Mouse (Mus musculus): ENCODE measurements around the gene Coq8b.
"Not testable (repeated sequence)": the region's sequence is repeated elsewhere in the genome, so short reads cannot be mapped to it uniquely, and the experiment has no call there.

The Coq8b gene

DNA sequence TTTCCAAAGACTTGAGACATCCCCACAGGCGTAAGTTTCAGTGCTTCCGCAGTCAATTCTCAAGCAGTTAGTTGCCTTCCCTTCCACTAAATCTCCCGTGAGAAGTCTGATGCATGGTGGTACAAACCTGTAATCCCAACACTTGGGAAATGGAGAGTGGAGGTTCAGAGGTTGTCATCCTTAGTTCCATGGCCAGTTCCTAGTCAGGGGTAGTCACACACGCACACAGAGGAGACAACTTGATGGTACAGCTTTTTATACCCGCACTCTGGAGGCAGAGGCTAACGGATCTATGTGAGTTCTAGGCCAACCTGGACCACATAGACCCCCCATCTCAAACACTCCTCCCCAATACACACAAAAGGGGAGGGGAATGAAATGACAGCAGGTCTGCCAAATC lies 4.0 kb upstream of the Coq8b start:
- DNase-seq (ENCODE audit: low spot score) = no peak

DNA sequence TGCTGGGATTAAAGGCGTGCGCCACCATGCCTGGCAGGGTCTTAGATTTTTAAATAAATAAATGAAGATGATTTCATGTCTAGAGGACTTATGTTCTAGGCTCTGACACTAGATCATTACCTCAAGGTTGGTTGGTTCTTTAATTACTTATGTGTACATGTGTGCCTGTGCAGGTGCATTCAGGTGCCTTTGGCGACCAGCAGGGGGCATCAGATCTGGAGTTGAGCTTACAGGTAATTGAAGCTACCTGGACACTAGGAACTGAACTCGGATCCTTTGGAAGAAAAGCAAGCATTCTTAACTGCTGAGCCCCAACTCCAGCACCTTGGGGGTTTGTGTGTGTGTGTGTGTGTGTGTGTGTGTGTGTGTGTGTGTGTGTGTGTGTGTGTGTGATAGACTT lies 2.0 kb upstream of the Coq8b start:
- DNase-seq (ENCODE audit: low spot score) = no peak

DNA sequence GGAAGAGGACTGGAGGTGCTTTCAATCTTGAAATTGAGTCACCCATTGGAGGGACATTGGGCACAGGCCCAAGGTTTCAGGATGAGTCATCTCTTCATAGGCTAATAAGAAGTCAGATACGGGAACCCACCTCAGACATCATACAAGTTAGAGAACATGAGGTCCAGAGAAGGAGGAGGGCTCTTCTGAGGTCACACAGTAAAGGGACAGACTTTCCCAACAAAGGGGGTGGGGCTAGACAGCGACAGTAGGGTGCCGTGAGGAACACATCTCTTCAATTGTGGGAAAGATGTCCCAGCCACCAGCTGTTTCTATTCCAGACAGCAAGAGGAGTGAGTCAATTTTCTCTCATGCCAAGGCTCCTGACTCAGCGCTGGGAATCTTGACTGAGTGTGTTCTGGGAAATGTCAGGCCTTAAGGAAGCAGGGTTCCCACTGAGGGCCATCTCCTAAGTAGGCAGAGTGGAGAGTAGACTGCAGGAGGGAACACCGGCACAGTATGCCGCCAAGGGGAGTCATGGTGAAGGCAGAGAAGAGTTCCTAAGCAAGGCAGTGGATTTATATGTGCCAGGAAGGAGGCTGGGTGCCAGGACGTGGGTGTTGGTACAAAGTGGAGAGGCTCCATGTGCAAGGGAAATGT lies 1.0 kb upstream of the Coq8b start:
- DNase-seq (ENCODE audit: low spot score) = peak; percentile 44

DNA sequence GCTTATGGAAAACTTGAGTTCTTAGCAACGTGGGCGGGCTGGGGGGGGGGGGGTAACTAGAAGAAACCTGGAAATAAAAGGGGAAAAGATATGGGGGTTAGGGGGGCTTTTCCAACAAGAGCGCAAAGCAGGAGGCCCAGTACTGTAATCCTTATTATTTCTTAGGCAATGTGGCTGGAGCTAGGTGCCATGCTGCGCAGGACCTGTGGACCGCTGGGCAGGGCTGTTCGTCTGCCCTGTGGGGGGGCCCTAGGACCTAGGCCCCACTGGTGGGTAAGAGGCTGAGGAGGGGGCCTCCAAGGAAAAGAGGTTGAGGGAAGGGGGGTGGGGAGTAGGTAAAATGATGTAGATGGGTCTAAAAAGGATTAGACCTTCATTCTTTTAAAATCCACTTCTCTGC lies 477 bp downstream of the Coq8b start:
- DNase-seq (ENCODE audit: low spot score) = no peak

DNA sequence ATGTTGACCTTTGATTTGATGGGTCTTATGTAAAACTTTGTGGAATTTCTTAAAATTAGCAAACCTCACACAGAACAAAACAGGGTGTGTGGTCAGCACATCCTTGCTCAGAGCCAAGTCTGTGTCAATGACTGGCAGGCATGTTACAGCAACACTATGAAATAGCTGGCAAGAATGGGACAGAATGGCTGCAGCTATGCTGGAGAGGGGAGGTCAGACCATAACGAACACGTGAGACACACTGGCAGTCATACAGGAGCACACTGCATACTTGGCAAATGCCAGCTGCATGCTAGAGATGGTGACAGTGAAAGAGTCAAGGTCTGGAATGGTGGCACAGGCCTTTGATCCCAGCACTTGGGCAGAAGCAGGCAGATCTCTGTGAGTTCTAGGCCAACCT lies 2.9 kb downstream of the Coq8b start:
- DNase-seq (ENCODE audit: low spot score) = no peak

DNA sequence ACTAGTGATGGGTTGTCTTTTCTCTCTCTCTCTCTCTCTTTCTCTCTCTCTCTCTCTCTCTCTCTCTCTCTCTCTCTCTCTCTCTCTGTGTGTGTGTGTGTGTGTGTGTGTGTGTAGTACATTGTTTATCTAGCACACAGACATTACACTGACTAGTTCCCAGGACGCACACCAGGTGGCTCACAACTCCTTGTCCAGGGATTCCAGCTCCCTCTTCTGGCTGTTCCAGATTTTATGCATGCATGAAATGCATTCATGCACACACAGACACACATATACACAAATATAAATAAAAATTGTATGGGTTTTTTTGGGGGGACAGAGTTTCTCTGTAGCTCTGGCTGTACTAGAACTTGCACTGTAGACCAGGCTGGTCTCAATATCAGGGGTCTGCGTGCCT lies 4.7 kb downstream of the Coq8b start:
- DNase-seq (ENCODE audit: low spot score) = no peak

DNA sequence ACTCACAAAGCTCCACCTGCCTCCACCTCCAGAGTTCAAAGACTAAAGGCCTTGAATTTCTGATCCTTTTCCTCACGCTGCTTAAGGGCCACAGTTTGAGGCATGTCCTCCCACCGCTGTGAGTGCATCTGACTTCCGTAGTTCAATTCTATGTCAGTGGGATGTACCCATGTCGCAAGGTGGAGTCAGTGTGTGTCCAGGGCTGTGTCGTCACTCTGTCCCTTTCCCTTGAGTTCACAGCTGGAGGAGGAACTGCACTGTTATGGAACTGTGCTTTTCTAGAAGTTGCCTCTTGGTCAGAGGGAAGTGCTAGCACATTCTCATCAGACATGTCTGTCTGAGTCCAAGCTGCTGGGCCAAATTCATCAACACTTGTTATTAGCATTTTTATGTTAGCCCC lies 5.7 kb downstream of the Coq8b start:
- no peak for DNase-seq (ENCODE audit: low spot score)

DNA sequence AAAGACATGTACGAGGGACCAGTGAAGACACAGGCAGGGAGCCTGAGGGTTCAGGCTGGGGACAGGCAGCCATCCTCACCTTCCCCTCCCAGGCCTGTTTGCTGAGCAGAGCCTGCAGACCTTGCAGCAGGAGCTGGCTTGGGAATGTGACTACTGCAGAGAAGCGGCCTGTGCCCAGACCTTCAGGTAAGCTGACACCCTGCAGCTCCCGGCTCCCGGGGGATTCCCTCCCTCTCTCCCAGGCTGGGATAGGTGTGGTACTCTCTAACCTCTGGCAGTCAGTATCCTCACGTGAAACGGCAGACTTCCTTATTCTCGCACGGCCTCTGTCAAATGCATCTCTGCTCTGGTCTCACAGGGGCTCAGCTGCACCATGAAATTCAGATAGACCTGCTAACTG lies 10.4 kb downstream of the Coq8b start:
- no peak for DNase-seq (ENCODE audit: low spot score)

DNA sequence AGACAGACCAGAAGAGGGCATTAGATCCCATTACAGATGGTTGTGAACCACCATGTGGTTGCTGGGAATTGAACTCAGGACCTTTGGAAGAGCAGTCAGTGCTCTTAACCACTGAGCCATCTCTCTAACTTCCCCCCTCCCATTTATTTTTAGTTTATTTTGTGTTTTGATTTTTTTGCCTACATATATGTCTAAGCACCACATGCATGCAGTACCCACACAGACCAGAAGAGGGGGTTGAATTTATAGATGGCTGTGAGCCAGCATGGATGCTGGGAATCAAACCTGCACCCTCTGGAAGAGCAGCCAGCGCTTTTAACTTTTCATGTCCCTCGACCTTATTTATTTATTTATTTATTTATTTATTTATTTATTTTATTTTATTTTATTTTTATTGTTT lies 11.3 kb downstream of the Coq8b start:
- not testable (repeated sequence) for DNase-seq (ENCODE audit: low spot score)

DNA sequence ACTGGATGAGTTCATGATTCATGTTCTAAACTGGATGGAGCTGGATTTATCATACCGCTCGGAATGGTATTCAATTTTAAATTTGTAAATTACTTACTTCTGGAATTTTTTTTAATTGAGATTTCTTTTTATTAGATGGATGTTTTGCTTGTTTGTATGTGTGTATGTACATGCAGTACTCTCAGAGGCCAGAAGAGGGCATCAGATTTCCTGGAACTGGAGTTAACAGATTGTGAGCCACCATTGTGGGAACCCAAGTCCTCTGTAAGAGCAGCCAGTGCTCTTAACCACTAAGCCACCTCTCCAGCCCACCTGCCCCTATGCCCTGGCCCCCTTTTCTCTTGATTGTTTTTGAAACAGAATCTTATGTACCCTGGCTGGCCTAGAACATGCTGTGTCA lies 16.3 kb downstream of the Coq8b start:
- DNase-seq (ENCODE audit: low spot score) = no peak

DNA sequence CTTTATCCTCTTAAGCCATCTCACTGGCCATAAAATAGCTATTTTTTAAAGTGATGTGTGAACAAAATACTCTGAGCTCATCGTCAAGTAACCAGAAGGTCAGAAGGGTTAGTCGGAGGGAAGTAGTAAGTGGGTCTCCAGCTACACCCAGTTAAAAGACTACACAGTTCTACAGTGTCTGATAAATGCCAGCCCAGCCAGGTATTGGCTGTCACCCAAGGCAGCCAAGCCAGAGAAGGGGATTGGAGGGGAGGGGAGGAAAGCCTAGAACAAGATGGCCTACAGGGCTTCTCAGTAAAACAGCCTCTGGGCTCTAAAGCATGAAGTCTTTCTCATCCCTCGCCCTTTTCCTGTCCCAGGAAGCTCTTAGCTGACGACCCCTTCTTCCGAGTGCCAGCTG lies 17.1 kb downstream of the Coq8b start:
- DNase-seq (ENCODE audit: low spot score) = no peak

DNA sequence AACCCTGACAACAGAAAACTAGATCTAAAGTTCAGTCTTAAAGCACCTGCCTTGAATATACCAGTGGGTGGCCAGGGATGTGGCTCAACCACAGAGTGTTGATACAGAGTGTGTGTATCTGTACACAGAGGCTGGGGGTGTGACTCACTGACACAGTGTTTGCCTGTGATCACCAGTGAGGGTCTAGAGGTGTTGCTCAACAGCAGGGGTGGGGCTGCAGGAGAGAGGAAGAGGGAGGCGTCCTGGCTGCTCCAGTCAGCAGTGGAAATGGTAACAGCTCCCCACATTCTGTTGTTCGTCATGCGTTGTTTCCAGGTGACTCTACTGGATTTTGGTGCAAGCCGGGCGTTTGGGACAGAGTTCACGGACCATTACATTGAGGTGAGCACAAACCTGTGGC lies 19.1 kb downstream of the Coq8b start:
- no peak for DNase-seq (ENCODE audit: low spot score)

DNA sequence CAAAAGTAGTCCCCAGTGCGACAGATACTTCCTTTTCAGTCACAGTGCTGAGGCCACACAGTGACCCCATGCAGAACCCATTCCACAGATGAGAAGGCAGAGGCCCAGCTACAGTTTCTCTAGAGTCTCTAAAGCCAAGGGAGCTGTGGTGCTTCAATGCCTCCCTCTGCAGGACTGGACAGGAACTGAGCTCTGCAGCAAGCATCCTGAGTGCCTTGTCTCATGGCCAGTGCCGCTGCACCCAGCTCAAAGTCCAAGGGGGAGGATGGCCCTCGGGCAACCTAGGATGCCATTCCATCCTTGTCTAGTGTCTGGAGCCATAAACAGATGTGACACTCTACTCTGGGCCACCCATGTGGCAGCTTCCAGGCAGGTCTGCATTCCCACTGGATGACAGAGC lies 22.9 kb downstream of the Coq8b start:
- DNase-seq (ENCODE audit: low spot score) = no peak

DNA sequence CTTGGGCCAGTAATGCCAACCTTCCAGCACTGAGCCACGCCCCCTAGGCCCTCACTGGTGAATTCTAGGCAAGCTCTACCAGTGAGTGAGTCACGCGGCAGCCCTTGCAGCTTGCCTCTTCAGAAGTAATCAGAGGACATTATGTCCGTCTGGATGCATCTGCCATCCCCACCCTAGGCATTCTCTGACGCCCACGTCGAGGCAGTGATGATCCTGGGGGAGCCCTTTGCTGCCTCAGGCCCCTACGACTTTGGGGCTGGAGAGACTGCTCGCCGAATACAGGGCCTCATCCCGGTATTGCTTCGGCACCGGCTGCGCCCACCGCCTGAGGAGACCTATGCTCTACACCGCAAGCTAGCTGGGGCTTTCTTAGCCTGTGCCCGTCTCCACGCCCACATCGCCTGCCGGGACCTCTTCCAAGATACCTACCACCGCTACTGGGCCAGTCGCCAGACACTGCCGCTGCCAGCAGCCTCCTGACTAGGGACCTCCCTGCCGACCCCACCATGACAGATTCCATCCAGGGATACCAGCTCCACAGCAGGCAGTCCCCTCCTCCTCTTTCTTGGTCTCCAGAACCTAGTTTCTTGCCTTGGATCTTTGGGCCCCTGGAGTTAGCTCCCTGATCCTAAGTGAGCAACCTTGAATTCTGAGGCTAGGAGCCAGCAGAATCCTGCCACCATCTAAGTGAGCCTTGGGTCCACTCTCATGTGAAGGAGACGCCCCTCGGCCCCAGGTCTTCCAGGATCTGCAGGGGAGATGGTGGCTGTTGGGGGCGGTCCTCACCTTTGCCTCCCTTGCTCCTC lies 24.4 kb downstream of the Coq8b start:
- DNase-seq (ENCODE audit: low spot score) = no peak

DNA sequence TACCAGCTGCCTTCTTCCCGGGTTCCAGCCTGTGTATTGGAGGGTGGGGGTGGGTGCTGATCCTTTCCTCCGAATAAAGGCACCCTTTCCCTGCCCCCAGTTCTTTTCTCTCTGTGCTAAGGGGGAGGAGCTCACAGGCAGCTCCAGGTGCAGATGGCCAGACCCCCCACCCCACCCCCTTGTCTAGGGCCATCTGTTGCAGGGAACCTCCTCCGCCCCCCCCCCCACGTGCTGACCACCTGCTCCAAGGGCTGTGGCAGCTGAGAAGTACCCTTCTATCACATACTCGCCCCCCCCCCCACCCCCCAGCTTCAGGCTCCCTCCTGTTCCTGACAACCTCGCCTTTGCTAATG lies 25.0 kb downstream of the Coq8b start:
- DNase-seq (ENCODE audit: low spot score) = no peak

DNA sequence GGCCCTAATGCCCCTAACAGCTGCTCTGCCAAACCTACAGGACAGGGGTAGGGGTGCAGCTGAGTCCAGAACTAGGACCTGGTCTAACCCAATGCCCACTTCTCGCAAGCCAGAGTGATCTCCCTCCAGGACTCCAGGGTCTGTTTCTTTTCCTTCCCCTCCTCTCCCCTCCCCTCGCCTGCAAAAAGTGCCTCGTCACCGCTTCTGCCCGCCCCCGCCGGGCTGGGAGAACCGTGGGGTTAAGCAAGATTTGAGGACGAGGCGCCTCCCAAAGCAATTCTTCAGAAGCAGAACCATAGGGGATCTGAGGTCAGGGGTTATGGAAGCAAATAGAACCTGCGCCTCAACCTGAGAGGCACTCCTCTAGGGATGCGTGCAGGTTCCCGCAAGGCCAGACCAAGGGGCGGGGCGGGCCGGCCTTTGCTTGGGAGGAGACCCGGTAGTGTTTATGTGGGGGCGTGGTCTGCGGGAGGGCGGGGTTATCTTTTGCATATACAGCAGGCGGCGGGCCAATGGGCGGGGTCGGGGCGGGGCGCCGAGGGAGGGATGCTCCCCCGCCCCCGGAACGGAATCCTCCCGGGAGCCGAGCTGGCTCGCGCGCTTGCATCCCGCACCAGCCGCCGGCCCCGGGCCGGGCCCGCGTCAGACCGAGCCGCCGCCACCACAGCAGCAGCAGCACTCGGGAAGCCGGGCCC lies 25.5 kb downstream of the Coq8b start, which contains the start of gene Numbl:
Gene Numbl, plus strand, starts transcription at position 229 of the 695 bp plus-strand sequence.
- peak; percentile 72 for DNase-seq (ENCODE audit: low spot score)

DNA sequence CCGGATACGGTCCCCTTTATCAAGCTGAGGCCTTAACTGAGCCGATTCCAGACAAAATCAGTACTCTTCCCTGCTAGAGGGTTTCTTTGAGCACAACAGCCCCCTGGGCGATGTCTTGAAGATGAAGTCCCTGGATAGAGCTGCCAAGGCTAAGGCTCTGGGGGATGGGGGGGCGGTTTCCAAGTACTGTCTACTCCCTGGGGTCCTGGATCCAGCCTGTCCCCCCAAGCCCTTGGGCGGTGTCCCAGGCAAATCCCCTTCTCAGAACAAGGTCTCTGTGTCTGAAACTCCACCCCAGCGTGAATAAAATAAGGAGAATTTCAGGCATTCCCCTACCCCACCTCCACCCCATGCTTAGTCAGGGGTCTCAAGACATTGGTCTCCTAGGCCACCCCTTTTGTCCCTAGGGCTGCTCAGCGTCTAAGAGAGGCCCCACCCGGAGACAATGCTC lies 26.5 kb downstream of the Coq8b start:
- DNase-seq (ENCODE audit: low spot score) = no peak

DNA sequence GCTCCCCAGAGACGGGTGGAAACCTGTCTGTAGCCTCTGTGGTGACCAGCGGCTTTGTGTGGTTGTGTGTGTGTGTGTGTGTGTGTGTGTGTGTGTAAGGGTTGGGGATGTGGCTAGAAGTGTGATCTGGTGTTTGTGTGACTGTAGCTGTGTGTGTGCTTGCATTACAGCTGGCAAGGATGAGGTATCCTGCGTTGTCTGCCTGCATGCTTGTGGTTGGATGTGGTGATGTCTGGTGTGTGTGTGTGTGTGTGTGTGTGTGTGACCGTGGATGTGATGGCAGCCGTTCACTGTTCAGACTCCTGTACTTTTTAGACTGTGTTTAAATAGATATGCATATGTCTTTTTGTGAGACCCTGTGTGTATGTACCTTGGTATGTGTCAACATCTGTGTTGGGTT lies 26.9 kb downstream of the Coq8b start:
- DNase-seq (ENCODE audit: low spot score) = no peak

DNA sequence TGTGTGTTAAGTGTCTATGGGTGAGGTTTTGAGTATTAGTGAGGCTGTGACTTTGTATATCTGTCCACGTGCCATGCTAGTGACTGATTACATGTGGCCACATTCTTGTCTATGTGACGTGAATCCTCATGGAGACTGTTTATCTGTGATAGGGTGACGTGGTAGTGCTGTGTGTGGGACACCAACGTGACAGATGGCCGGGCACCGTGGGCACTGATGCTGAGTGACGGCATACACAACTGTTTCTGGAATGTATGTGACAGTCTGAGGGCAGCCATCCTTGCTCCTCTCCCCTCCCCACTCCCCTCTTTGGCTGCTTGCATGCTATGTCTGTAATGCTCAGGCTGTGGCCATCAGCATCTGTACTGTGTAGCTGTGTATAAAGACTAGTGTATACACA lies 28.0 kb downstream of the Coq8b start:
- no peak for DNase-seq (ENCODE audit: low spot score)

DNA sequence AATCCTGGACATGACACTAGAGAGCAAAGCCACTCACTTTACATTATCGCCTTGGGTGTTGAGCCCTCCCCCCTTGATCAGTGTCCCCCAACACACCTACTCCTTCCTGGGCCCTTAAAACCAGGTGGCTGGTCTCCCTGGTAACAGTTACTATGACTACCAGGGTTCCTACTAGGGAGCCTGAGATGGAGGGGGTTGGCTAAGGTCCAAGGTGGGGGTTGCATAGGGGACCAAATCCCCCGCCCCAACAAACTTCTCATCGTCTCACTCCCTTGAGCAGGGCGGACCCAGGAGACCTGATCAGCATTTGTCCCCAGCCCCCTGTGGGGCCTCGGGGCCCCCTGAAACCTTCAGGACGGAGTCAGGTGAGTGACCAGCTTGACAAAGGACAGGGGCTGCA lies 29.1 kb downstream of the Coq8b start:
- no peak for DNase-seq (ENCODE audit: low spot score)

DNA sequence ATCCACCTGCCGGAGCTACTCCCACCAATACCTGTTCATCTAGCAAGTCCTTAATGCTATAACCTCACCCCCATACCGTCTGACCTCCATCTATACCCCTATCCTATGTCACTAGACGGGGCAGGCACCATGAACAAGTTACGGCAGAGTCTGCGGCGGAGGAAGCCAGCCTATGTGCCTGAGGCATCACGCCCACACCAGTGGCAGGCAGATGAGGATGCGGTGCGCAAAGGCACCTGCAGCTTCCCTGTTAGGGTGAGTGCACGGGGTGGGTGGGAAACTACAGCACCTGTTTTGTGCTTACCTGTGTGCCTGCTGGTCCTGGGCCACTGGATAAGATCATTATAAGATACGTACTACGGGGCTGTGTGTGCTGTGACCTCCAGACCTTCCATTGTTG lies 31.9 kb downstream of the Coq8b start:
- no peak for DNase-seq (ENCODE audit: low spot score)

DNA sequence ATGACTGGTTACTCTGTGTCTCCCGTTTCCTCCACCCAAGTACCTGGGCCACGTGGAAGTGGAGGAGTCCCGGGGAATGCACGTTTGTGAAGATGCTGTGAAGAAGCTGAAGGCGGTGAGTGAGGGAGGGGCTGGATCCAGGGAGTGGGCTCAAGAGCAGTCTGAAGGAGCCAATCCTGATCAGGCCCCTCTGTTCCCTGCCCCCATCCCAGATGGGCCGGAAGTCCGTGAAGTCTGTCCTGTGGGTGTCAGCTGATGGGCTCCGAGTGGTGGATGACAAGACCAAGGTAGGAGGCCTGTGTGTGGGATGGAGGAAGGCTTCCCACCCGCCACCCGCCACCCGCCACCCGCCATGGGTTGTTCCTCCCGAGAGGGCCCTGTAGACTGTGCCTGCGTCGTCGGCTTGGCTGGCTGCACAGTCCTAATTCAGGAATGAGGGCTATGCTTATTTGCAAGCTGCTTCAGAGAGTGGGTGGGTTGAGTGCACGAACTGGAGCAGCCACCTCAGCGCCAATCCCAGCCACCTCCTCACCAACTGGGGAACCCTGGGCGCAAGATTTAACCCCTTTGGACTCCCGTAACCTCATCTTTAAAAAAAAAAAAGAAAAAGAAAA lies 33.8 kb downstream of the Coq8b start:
- no peak for DNase-seq (ENCODE audit: low spot score)

DNA sequence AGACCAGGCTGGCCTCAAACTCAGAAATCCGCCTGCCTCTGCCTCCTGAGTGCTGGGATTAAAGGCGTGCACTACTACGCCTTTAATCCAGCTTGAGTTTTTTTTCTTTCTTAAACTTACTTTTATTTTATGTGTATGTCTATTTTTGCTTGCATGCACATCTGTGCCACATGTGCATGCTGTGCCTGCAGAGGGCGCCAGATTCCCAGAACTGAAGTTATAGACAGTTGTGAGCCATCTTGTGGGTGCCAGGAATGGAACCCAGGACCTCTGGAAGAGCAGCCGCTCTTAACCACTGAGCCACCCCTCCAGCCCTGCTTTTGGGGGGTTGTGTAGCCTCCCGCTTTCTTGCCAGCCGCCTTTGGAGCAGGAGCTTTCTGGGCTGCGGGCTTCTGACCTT lies 38.6 kb downstream of the Coq8b start:
- no peak for DNase-seq (ENCODE audit: low spot score)
